Mouse (Mus musculus) midbrain, embryonic 15.5 days (tissue): ENCODE results near the gene Adcy10. TPM values are rescaled to one million over a fixed set of nuclear protein-coding genes. Genes with fewer than 3 reads are reported as not detected.
A peak's percentile ranks its signal among the peaks of the same experiment; 100 is the strongest.

Source experiments
- ATAC-seq: fragments of 200-750 bp; cut with Nextera tagmentation; replicated peaks from 2 replicates; pipeline ENCODE4 v1.8.0; 2017; ENCODE audit warnings: moderate TSS enrichment
- H3K27ac ChIP-seq: fragments of 300-500 bp; sonication (generic); 2 replicates; pipeline ENCODE4 v1.5.1; 2015; ENCODE audit warnings: mild to moderate bottlenecking, inconsistent platforms
- H3K27me3 ChIP-seq: fragments of 300-500 bp; sonication (generic); replicated peaks from 2 replicates; pipeline ENCODE4 v1.6.1; 2015; ENCODE audit warnings: inconsistent platforms
- H3K36me3 ChIP-seq: fragments of 300-500 bp; sonication (generic); replicated peaks from 2 replicates; pipeline ENCODE4 v1.6.1; 2015; ENCODE audit warnings: inconsistent platforms
- H3K4me1 ChIP-seq: fragments of 300-500 bp; sonication (generic); 2 replicates; pipeline ENCODE4 v1.6.1; 2015; ENCODE audit warnings: inconsistent platforms
- H3K4me2 ChIP-seq: fragments of 300-500 bp; sonication (generic); 2 replicates; pipeline ENCODE4 v1.6.1; 2015; ENCODE audit warnings: inconsistent platforms, mild to moderate bottlenecking, moderate library complexity
- H3K4me3 ChIP-seq: fragments of 300-500 bp; sonication (generic); 2 replicates; pipeline ENCODE4 v1.5.1; 2015; ENCODE audit warnings: mild to moderate bottlenecking, inconsistent platforms
- H3K9ac ChIP-seq: fragments of 300-500 bp; sonication (generic); 2 replicates; pipeline ENCODE4 v1.6.1; 2015; ENCODE audit warnings: mild to moderate bottlenecking, inconsistent platforms
- H3K9me3 ChIP-seq: fragments of 300-500 bp; sonication (generic); 2 replicates; pipeline ENCODE4 v1.6.1; 2016; ENCODE audit warnings: inconsistent platforms
- WGBS: fragments of 180-500 bp; shearing (Covaris S2); methylation state at CpG from one replicate; pipeline ENCODE4 v1.1.7; 2015; ENCODE audit warnings: mixed read lengths; 5-methylcytosine and 5-hydroxymethylcytosine counted together
- polyA plus RNA-seq: library from polyadenylated mRNA; unstranded; fragments of >200 nt; fragmentation: Nextera tagmentation; extraction: Ambion mirVana; gene quantifications from 2 replicates; pipeline ENCODE4 v1.2.1, GENCODE M21; 2015

Gene Adcy10
- polyA plus RNA-seq, 1 experiment from 2014 or later, result 0.28 TPM

- no peak overlapping the region for H3K9ac ChIP-seq
- WGBS, result 83% methylated on average over 8 of the region's 8 CpGs
- H3K27ac ChIP-seq, result no peak overlapping the region
- no peaks in the 10 kb centered on the region for H3K27me3 ChIP-seq
- H3K4me3 ChIP-seq, result no peak overlapping the region
- no peaks in the 10 kb centered on the region for H3K9me3 ChIP-seq
- ATAC-seq, result no peak
- peaks cover 20% of the 10 kb centered on the region for H3K36me3 ChIP-seq
- H3K4me1 ChIP-seq, result no peaks in the 10 kb centered on the region
- H3K4me2 ChIP-seq, result no peak overlapping the region
These were observed 105.8 kb downstream of the Adcy10 start for GRCm38 (mm10) chr1:165590760-165591159.

GRCm38 (mm10) chr1:165592295-165593082, 107.5 kb downstream of the Adcy10 start:
- ATAC-seq, result no peak
- no peak overlapping the region for H3K4me3 ChIP-seq
- WGBS, result 93% methylated on average over 14 of the region's 14 CpGs
- no peak overlapping the region for H3K9ac ChIP-seq
- peaks cover 20% of the 10 kb centered on the region for H3K36me3 ChIP-seq
- no peaks in the 10 kb centered on the region for H3K9me3 ChIP-seq
- no peak overlapping the region for H3K4me2 ChIP-seq
- no peaks in the 10 kb centered on the region for H3K4me1 ChIP-seq
- H3K27ac ChIP-seq, result no peak overlapping the region
- H3K27me3 ChIP-seq, result no peaks in the 10 kb centered on the region

GRCm38 (mm10) chr1:165594699-165595421, 109.9 kb downstream of the Adcy10 start:
- Histone ChIP-seq H3K4me1 (no peaks in the 10 kb centered on the region), H3K9ac (no peak overlapping the region), H3K36me3 (peaks cover 20% of the 10 kb centered on the region), H3K27ac (no peak overlapping the region), H3K27me3 (no peaks in the 10 kb centered on the region), H3K9me3 (no peaks in the 10 kb centered on the region), H3K4me3 (no peak overlapping the region), H3K4me2 (no peak overlapping the region)
- 93% methylated on average over 15 of the region's 15 CpGs for whole genome bisulfite sequencing
- ATAC-seq, result no peak

GRCm38 (mm10) chr1:165601775-165602280, 116.8 kb downstream of the Adcy10 start:
- Histone ChIP-seq H3K27me3 (no peaks in the 10 kb centered on the region), H3K4me3 (no peak overlapping the region), H3K9ac (no peak overlapping the region), H3K4me2 (no peak overlapping the region), H3K4me1 (no peaks in the 10 kb centered on the region), H3K9me3 (no peaks in the 10 kb centered on the region), H3K36me3 (peaks cover 13% of the 10 kb centered on the region; the same call in 1 of the 2 replicates), H3K27ac (no peak overlapping the region)
- ATAC-seq, result no peak
- WGBS, result 84% methylated on average over 9 of the region's 10 CpGs

- Histone ChIP-seq H3K9ac (no peak overlapping the region), H3K4me3 (no peak overlapping the region), H3K36me3 (peaks cover 13% of the 10 kb centered on the region; the same call in 1 of the 2 replicates), H3K4me1 (no peaks in the 10 kb centered on the region), H3K4me2 (no peak overlapping the region), H3K27ac (no peak overlapping the region), H3K27me3 (no peaks in the 10 kb centered on the region), H3K9me3 (no peaks in the 10 kb centered on the region)
- WGBS, result 84% methylated on average over 14 of the region's 14 CpGs
- ATAC-seq, result no peak
These were observed 118.2 kb downstream of the Adcy10 start for GRCm38 (mm10) chr1:165603218-165603617.

- Histone ChIP-seq H3K27me3 (no peaks in the 10 kb centered on the region), H3K36me3 (peaks cover 13% of the 10 kb centered on the region; the same call in 1 of the 2 replicates), H3K4me2 (no peak overlapping the region), H3K27ac (no peak overlapping the region), H3K9me3 (no peaks in the 10 kb centered on the region), H3K9ac (no peak overlapping the region), H3K4me1 (no peaks in the 10 kb centered on the region), H3K4me3 (no peak overlapping the region)
- no peak for ATAC-seq
- WGBS, result 90% methylated on average over 8 of the region's 8 CpGs
These were observed 119.2 kb downstream of the Adcy10 start for GRCm38 (mm10) chr1:165604203-165604602.

- no peaks in the 10 kb centered on the region for H3K9me3 ChIP-seq
- peaks cover 13% of the 10 kb centered on the region; the same call in 1 of the 2 replicates for H3K36me3 ChIP-seq
- no peak overlapping the region for H3K4me3 ChIP-seq
- no peak for ATAC-seq
- no peak overlapping the region for H3K4me2 ChIP-seq
- H3K27ac ChIP-seq, result no peak overlapping the region
- H3K9ac ChIP-seq, result no peak overlapping the region
- WGBS, result 80% methylated on average over 3 of the region's 3 CpGs
- H3K27me3 ChIP-seq, result no peaks in the 10 kb centered on the region
- H3K4me1 ChIP-seq, result peaks cover 3% of the 10 kb centered on the region
These were observed 120.1 kb downstream of the Adcy10 start for GRCm38 (mm10) chr1:165605108-165605507.

GRCm38 (mm10) chr1:165605774-165606173, 120.8 kb downstream of the Adcy10 start:
- H3K9ac ChIP-seq, result no peak overlapping the region
- H3K9me3 ChIP-seq, result no peaks in the 10 kb centered on the region
- no peak overlapping the region for H3K27ac ChIP-seq
- WGBS, result 81% methylated on average over 6 of the region's 6 CpGs
- H3K4me1 ChIP-seq, result peaks cover 9% of the 10 kb centered on the region
- H3K27me3 ChIP-seq, result no peaks in the 10 kb centered on the region
- H3K4me2 ChIP-seq, result no peak overlapping the region
- no peak for ATAC-seq
- no peak overlapping the region for H3K4me3 ChIP-seq
- peaks cover 13% of the 10 kb centered on the region; the same call in 1 of the 2 replicates for H3K36me3 ChIP-seq

GRCm38 (mm10) chr1:165608904-165609303, 123.9 kb downstream of the Adcy10 start:
- 88% methylated on average over 4 of the region's 4 CpGs for WGBS

GRCm38 (mm10) chr1:165609495-165610320, 124.7 kb downstream of the Adcy10 start:
- Histone ChIP-seq H3K9me3 (no peaks in the 10 kb centered on the region), H3K27me3 (no peaks in the 10 kb centered on the region), H3K9ac (no peak overlapping the region), H3K4me1 (peaks cover 15% of the 10 kb centered on the region), H3K27ac (peak overlapping the region; percentile 60), H3K4me3 (no peak overlapping the region), H3K4me2 (no peak overlapping the region), H3K36me3 (peaks cover under 1% of the 10 kb centered on the region; the same call in 1 of the 2 replicates)
- ATAC-seq, result peak; percentile 58
- 38% methylated on average over 7 of the region's 7 CpGs for WGBS

More at GRCm38 (mm10) chr1:165608904-165609303, 123.9 kb downstream of the Adcy10 start:
- H3K27ac ChIP-seq, result no peak overlapping the region
- H3K4me2 ChIP-seq, result no peak overlapping the region
- peaks cover 3% of the 10 kb centered on the region; the same call in 1 of the 2 replicates for H3K36me3 ChIP-seq
- no peak overlapping the region for H3K9ac ChIP-seq
- no peaks in the 10 kb centered on the region for H3K27me3 ChIP-seq
- H3K4me1 ChIP-seq, result peaks cover 15% of the 10 kb centered on the region
- H3K9me3 ChIP-seq, result no peaks in the 10 kb centered on the region
- H3K4me3 ChIP-seq, result no peak overlapping the region
- ATAC-seq, result no peak

- 9% methylated on average over 9 of the region's 9 CpGs for WGBS
- H3K9me3 ChIP-seq, result no peaks in the 10 kb centered on the region
- H3K27me3 ChIP-seq, result no peaks in the 10 kb centered on the region
- H3K27ac ChIP-seq, result peak overlapping the region; percentile 60
- H3K36me3 ChIP-seq, result peaks cover 8% of the 10 kb centered on the region
- H3K4me2 ChIP-seq, result no peak overlapping the region
- H3K9ac ChIP-seq, result no peak overlapping the region
- ATAC-seq, result peak; percentile 58
- peaks cover 15% of the 10 kb centered on the region for H3K4me1 ChIP-seq
- no peak overlapping the region for H3K4me3 ChIP-seq
These were observed 125.5 kb downstream of the Adcy10 start for GRCm38 (mm10) chr1:165610321-165610999.
